Mouse (Mus musculus) cerebellum, postnatal 25 days (tissue): Measurements from ENCODE around the gene Sox4.
A peak's percentile ranks its signal among the peaks of the same experiment; 100 is the strongest.

ENCODE experiments used
- DNase-seq, 2 experiments: peaks; one replicate each; pipeline ENCODE4 v3.0.0; 2021; ENCODE audit warnings: mixed read lengths in 2 of 2

Gene Sox4

GRCm38 (mm10) chr13:28953581-28953991, at the start of gene Sox4:
Sox4 (minus strand) TSS chr13:28953713.
- peak; percentile 89 to 93 for DNase-seq

DNA sequence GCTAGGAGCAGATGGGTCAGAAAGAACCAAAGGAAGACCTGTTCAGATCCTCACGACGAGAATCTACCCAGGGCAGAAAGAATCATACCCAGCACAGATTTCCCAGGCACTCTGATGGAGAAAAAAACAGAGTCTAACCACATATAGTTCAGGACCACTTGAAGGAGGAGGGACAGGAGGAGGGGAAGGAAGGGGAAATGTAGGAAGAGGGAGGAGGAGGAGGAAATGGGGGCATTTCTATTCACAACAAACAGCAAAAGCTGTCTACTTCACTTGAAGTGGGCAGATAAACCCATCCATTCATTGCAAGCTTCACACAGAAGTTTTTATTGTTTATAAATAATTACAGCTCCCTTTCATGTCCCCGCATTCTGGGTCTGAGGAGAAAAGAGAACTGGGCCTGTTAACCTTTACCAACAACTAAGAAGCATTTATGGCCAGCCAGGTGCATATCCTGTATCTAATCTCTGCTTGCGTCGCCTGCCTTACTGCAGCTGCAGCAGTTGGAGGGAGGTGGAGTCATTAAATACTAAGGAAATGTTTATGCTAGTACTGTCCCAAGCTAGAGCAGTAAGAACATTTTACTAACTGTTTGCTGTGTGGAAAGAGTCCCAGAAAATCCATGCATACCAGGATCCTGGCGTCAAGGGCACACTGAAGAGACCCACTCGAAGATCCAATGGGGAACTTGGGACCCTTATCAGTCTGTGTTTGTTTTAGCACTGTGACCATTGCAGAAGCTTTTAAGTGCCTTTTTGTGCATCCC, 38.6 kb upstream of the Sox4 start:
- DNase-seq: no peak

GRCm38 (mm10) chr13:28988751-28989703, 35.5 kb upstream of the Sox4 start:
- no peak for DNase-seq

- DNase-seq: no peak
Observed at GRCm38 (mm10) chr13:28980681-28981080, 27.2 kb upstream of the Sox4 start.

GRCm38 (mm10) chr13:28975011-28975410, 21.5 kb upstream of the Sox4 start:
- no peak for DNase-seq

DNA sequence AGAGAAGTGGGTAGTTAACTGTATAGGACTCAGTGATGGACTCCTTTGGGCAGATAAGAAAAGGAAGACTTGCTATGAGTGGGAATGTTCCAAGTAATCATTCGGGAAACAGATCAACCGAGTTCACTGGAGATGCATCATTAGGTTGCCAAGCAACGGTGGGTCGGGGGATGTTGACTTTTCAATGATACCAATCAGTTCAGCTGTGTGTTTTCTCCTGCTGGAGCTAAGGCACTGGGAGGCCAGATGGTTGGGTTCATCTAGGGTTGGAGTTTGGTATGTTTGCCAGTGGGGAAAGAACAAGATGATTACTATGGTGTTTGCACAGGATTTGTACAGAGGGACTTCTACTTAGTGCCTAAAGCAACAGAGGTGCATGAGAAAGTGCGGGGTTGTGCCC, 21.1 kb upstream of the Sox4 start:
- DNase-seq: no peak

DNA sequence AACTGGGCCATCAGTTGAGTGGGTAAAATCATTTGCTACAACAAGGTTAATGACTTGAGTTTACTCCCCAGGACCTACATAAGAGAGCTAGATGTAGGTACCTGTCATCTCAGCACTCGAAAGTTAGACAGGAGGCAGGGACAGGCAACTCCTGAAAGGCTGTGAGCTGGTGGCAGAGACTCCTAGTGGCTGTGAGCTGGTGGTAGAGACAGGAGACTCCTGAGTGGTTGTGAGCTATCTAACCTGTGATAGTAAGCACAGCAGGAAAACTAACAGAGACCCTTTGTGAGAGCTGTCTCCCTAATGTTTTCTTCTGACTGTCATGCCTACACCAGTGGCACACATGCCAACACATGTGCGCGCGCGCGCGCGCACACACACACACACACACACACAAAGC, 7.4 kb upstream of the Sox4 start:
- DNase-seq: no peak

DNA sequence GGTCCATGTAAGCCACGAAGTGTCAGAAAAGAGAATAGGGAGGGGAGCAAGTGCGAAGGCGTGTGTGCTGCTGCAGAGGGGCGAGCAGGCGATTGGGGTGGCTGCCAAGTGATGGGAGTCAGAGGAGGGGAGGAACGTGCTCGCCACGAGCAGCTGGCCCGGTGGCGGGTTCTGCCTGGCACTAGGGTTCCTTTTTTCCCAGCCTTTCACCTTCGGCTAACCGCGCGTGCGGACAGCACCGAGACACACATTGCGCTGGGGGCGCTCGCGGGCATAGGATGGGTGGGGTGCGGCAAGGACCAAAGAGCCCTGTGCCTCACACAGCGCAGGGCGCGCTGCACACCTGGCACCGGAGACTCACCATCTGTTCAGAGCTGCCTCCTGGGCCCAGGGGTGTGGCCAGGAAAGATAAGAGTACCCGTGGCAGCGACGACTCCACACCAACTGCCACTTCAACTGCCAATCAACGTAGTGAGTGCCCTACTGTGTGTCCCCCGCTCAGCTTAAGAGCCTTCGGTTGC, 6.0 kb upstream of the Sox4 start:
- peak; percentile 91 to 94 for DNase-seq

DNA sequence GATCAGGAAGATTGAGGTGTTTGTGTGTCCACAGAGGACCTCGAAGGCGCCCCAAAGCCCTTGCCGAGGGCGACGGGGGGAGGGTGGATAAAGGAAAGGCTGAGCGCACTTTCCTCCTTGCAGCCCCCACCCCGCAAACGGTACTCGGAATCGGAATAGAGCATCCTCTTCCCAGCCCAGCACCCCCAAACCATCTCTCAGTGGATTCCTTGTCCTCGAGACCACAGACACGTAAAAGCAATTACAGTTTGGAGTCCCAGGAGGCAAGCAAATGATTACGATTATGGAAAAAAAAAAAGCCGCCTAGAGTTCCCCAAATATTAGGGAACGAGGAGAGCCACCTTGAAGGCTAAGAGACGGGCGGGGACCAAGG, 5.5 kb upstream of the Sox4 start:
- no peak for DNase-seq

DNA sequence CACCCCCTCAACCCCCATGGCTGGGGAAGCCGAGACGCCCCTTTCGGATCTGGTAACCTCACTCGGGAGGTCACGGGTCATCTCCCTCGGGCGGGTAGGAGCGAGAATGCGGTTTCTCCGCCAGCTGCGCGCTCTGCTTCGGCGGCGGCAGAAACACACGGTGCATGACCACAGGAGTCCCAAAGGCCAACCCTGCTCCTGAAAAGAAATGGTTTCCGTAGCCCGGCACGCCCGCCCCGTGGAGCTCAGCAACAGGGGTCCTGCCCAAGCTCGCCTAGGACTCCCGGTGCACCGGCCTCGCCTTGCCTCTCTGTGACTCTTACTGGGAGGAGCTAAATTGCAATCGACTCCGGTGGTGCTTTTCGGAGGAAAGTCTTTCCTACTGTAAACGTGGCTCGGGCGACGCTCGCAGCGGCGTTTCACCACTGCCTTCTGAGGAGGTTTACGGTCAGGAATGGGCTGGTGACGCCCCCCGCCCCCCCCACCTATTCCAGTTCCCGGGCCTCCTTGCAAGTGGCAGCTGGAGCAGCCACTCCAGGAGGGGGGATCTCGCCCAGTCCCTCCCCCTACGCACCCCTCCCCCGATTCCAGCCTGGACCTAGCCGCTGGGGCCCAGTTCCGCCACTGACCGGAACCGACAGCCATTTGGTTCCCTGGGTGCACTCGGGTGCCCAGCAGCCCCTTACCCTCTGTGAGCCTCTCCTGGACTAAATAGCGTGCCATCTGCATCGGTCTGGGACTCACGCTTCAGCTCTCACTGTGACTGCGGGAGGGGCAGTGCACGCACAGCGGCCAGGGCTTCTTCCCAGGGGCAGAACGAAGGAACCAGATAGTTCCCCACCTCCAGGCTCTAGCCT, 4.9 kb upstream of the Sox4 start:
- peak; percentile 80 for DNase-seq

GRCm38 (mm10) chr13:28957765-28958164, 4.3 kb upstream of the Sox4 start:
- peak; percentile 98 to 99 for DNase-seq

DNA sequence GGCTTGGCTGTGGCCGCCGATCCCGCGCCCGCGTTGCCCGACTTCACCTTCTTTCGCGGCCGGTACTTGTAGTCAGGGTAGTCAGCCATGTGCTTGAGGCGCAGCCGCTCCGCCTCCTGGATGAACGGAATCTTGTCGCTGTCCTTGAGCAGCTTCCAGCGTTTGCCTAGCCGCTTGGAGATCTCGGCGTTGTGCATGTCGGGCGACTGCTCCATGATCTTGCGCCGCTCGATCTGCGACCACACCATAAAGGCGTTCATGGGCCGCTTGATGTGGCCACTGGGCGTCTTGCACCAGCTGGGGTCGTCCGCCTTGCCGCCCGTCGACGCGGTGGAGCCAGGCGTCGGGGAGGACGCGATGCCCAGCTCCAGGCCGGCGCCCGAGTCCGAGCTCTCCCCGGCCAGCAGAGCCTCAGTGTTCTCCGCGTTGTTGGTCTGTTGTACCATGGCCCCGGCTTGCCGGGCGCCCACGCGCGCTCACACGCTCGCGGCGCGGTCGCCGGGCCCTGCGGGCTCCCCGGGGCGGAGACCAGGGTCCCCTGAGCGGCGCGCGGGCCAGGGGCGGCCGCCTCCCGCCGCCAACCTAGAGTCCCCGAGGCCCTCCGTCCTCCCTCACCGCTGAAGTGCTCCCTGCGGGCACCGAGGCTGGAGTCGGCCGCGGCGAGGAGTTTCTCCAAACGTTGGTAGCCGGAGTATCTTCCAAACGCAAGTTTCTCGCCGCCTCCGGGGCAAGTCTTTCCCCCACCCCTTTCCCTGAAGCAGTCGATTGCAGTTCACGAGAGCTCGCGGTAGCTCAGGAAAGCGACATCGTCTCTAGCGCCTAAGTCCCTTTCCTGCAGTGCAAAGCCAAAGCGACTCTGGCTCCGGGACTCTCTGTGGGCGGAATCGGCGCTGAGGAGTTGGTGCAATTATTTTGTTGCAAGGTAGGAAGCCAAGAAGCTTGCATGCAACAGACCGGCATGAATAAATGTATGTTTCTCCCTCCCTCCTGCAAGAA, 639 bp downstream of the Sox4 start:
- DNase-seq: peak; percentile 67

DNA sequence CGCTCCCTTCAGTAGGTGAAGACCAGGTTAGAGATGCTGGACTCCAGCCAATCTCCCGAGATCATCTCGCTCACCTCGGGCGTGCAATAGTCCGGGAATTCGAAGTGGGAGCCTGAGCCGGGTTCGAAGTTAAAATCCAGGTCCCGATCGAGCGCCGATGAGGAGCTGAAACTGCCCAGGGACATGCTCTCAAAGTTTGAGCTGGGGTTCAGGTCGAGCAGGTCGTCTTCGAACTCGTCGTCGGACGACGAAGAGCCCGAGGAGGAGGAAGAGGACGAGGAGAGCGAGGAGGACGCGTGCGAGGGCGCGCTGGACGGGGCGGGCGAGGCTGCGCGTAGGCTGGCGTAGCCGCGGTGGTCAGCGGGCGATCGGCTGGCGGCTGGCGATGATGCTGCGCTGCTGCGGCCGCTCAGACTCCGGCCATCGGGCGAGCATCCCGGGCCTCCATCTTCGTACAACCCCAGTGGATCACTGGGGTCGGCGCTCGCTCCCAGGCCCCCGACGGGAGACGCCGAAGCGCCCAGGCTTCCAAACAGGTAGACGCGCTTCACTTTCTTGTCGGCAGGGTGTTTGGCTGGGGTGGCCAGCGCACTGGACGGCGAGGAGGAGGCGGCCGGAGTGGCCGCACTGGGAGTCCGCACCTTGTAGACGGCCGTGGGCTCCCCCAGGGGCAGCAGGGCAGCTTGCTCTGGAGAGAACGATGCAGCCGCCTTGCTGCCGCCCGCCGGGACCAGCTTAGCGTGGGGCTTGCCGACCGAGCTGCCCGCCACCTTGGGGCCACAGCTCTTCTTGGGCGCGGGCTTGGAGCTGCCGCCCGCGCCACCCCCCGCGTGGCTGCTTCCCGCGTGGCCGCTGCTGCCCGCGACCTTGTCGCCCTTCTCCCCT, 1.6 kb downstream of the Sox4 start:
- peak; percentile 40 to 45 for DNase-seq

- peak; percentile 50 to 55 for DNase-seq
Observed at GRCm38 (mm10) chr13:28950623-28951491, 2.7 kb downstream of the Sox4 start.

GRCm38 (mm10) chr13:28950266-28950622, 3.3 kb downstream of the Sox4 start:
- no peak for DNase-seq

GRCm38 (mm10) chr13:28949279-28949915, 4.1 kb downstream of the Sox4 start:
- peak in 1 of 2 experiments; percentile 14 for DNase-seq

GRCm38 (mm10) chr13:28948541-28948940, 5.0 kb downstream of the Sox4 start:
- peak; percentile 34 to 52 for DNase-seq

GRCm38 (mm10) chr13:28947740-28948441, 5.6 kb downstream of the Sox4 start:
- DNase-seq: no peak
